Mouse (Mus musculus) adrenal gland, postnatal 4 days (tissue): Measurements from ENCODE around the gene Pde4dip. TPM values are rescaled to one million over a fixed set of nuclear protein-coding genes. Genes with fewer than 3 reads are reported as not detected.
A peak's percentile ranks its signal among the peaks of the same experiment; 100 is the strongest.

Experiments used
- DNase-seq, 2 experiments: peaks; one replicate each; pipeline ENCODE4 v3.0.0; 2021 to 2022; ENCODE audit warnings: low spot score in 2 of 2, mixed read lengths in 2 of 2
- long read RNA-seq, 2 experiments: library from polyadenylated mRNA; stranded (forward); transcript quantifications; one replicate each; pipeline ENCODE4 v2.0.0; 2021
- total RNA-seq, 2 experiments: library from RNA; stranded (reverse); gene quantifications; 2 replicates each; pipeline ENCODE4 v1.2.3; 2021

Pde4dip gene
- total RNA-seq, result 10 to 100 TPM; 43.0 to 64.5 TPM
- long read RNA-seq, experiment 1, partial matches to known transcripts, result 7 of 12 reads
- long read RNA-seq, experiment 1, other reads (novel, unspliced or antisense), result 5 of 12 reads
- long read RNA-seq, experiment 2, full-length matches to known transcripts, result 4 of 25 reads
- long read RNA-seq, experiment 2, partial matches to known transcripts, result 10 of 25 reads
- long read RNA-seq, experiment 2, other reads (novel, unspliced or antisense), result 11 of 25 reads

DNA sequence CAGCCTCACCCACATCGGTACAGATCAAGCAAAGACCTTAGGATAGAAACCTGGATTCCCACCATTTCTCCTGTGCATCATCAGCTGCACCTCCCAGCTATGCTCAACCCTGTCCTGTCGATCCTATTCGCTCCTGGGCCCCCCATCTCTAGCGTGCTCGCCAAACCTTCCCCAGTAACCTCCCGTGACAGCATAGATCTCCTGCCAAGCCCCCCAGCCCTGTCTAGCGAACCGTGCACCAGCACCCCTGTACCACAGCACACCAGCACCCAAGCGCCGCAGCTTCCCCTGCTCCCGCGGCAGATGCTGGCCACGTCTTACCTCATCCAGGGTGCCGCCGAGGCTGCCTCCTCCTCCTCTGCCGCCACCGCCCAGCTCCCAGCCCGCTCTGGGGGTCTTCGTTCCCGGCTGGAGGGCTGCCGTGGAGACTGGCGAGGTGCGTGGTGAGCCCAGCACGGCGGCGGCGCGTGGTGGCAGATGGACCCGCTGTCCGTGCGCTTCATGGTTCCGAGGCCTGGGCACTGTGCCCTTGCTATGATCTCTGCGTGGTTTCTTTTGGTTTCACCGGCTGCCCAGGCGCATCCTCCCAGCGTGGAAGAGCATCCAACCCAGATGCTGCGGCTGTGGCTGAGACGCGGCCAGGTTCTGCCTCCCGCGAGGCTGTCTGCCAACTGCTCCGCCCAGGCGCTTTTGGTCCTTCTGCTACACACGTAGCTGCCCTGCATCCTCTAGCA, at the start of gene Pde4dip:
Gene Pde4dip (minus strand): TSS at position 540 of the 734 bp plus-strand sequence.
- no peak for DNase-seq

DNA sequence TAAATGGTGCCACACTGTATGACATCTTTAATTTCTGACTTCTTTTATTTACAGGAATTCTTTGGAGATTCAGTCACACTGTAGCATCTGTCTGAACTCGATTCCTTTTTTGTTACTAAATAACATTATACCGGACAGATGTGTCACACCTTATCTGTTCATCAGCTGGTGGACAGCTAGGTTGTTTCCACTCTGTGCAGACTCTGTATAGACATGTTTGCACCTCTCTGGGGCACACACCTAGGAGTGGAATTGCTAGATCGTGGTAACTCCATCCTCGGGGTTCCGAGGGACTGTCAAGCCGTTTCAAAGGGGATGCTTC, 49.4 kb upstream of the Pde4dip start:
- no peak for DNase-seq

DNA sequence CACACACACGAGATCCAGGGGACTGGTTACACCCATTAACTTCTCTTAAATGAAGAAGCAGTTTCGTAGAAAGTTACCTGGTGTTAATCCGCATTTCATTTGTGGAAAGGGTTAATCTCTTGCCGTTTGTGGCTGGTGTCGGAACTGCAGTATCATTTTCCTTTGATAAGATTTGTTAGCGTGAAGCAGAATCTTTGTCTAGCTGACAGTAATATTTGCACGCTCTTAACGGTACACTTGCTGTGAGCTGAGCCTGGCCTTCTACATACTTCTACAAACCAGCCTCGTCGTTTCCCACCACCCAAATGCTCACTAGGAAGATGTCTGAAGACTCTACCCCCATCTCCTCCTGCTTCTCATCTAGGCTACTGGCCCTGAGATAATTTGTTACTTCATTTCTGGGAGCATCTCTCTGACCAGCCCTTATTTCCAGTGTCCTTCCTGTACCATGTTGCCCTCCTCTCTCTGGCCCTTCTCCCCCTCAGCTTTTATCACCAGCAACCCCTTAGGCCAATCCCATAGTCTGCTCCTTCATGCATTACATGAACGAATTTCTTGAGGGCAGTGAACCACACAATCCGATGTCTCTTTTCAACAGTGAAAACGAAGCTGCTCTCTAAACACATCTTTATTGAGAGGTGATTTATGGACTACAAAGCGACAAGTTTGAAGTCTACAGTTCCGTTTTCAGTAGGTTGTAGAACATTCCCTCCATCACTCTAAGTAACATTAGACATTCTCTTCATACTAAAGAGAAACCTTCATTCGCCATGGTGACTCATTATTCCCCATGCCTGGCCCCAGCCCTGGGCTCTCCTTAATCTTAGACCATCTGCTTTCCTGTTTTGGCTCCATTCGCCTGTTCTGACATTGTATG, 48.8 kb upstream of the Pde4dip start:
- no peak for DNase-seq

DNA sequence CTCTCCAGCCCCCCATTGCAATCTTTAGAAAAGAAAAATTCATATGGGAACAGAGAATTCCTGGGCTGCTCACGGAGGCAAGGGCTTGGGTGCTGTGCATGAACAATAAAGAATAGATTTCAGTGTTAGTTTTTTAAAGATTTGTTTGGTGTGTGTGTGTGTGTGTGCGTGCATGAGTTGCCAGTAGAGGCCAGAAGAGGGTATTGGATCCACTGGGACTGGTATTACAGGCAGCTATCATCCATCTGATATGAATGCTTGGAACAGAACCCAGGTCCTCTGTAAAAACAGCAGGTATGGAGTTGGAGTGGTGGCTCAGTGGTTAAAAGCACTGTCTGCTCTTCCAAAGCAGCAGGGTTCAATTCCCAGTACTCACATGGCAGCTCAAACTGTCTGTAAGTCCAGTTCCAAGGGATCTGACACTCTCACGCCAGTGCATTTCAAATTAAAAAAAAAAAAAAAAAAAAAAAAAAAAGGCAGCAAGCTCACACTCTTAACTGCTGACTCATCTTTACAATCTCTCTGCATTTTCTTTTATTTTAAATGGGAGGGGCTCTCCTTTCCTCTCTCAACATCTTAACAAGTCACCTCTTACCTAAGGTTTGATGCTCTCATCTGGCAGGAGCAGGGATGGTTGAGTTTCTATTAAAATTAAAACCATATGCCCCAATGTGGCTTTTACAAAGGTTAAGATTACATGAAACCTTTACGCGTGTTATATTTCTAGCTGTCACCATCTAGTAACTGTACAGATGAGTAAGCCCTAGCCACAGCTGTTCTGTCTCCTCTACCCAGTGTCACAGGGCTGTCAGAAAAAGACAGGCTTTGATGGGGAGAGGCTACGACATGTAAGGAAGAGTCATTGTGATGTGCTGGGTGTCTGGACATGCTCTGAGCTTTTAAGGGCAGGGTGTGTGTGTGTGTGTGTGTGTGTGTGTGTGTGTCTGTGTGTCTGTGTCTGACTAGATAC, 46.1 kb upstream of the Pde4dip start:
- no peak for DNase-seq

DNA sequence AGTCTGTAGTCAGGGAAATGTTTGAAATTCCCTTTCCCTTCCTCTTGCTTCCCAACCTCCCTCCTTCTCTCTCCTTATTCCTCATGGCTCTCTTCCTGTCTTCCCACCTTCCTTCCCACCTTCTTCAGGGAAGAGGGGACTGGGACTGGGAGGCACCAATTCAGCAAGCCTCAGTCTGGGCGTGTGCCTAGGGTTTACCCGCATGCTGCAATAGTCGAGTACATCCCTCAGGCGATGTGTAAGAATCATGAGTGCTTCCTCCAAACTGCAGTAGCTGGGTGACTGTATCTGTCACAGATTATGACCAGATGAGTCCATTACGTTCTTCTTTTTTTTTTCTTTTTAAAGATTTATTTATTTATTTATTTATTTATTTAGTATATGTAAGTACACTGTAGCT, 45.3 kb upstream of the Pde4dip start:
- no peak for DNase-seq

DNA sequence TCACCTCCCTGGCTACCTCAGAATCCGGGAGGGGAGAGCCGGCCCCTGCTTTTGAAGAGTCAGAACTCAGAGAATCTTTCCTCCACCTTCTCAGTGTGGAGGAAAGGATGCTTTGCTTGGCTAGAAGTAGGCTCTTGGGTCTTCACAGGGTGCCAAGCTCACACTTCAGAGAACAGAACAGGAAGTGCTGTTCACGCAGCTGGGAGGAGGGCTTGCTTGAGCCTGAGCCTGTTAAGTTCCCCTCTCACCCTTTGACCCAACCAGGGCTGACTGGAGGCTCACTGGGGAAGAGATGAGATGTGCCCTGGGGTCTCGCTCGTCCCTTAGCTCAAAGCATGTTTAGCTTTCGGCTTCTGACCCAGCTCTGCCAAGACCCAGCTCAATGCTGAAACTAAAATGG, 44.7 kb upstream of the Pde4dip start:
- DNase-seq, result no peak

DNA sequence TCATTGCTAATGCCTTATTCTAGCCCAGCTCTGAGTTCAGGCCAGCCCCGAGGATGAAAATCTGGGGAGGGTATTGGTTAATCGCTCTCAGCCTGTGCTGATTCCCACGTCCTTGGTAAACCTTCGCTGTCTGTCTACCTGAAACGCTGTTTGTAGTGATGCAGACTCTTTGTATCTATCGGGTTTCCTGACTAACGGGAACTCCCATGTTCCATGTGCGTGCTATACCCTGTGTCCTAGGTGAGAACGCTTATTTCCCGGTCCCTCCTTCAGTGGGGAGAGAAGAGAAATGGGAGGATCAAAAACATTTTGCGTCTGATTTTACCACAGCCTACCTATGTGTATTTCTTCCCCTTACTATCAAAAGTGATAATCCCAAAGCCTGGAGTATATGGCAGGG, 44.3 kb upstream of the Pde4dip start:
- no peak for DNase-seq

DNA sequence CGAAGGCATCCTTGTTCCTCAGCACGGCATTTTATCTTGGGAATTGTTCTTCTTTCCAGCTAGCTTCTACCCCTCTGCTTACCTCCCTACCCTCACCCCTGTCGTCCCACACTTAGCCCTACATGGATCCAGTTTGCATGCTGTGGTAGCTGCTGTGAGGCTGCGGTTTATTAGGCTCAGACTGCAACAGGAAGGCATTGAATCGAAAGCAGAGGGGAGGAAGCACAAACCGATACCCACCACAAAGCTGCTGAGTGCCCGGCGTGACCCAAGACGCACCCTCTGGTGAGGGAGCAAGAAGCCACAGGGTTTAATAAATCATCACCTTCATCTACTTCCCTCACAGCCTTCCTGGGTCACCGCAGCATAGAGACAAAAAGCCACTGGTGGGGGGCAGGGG, 43.6 kb upstream of the Pde4dip start:
- no peak for DNase-seq

DNA sequence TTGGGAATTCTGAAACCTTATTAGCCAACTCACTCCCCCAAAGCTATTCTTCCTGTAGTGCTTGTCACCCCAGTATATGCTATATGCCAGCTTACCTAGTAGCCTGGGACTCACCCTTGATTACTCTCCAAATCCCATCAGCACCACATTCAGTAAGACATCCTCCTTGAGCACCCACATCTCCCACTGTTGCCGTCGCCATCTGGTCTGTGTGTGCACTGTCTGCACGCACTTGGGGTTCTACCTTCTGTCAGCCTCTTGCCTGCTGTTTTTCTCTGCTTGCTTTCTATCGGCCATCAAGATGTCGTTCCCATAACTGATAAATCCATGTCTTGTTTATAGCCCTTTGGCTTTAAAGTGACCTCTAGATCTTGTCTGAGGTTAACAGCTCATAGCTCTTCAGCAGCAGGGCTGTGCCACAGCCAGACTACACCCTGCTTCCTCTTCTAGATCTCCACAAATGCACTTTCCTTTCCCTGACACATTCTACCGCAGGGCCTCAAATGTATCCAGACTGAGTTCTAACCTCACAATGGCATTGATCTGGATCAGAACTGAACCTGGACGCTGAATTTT, 42.9 kb upstream of the Pde4dip start:
- DNase-seq, result no peak

DNA sequence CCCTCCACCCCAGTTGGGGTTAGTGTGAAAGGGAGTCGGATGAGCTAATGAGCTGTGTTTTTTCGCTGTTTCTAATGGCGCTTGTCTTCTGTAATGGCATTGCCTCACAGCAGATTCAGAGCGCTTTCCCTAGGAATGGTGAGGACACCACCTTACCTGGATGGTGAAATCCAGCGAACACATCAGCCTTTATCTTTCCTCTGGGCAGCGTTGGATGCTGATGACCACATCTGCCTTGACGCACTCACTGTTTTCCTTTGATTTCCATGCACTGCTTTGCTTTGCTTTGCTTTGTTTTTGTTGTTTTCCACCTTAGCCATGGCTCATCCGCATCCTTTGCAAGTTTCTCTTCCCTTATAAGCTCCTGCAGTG, 42.3 kb upstream of the Pde4dip start:
- no peak for DNase-seq

DNA sequence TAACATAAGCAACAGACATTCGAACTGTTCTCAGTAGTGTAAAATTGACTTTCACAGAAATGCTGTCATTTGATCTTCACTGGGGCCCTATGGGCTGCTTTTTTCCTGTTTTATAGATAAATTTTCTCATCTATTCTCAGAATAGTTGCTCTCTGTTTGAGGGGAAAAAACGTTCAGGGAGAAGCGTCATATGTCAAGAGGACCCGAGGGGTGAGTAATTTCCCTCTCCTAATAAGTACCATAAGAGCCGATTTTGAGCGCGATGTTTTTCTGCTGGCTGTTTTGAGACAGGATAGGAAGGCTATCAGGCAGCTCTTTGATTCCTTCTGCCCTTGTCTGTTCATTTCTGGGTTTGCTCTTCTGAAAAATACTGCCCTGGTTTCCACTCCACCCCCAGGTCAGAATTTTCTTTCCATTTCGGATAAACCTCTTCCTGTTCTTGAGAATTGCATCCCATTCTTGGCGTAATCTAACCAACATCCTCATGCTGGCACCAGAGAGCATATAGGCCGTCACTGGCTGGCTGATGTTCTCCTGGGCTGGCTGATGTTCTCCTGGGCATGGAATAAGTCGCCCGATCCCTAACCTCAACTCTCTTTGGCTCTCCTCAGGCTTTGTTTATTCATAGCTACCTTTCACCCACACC, 41.8 kb upstream of the Pde4dip start:
- DNase-seq, result no peak

DNA sequence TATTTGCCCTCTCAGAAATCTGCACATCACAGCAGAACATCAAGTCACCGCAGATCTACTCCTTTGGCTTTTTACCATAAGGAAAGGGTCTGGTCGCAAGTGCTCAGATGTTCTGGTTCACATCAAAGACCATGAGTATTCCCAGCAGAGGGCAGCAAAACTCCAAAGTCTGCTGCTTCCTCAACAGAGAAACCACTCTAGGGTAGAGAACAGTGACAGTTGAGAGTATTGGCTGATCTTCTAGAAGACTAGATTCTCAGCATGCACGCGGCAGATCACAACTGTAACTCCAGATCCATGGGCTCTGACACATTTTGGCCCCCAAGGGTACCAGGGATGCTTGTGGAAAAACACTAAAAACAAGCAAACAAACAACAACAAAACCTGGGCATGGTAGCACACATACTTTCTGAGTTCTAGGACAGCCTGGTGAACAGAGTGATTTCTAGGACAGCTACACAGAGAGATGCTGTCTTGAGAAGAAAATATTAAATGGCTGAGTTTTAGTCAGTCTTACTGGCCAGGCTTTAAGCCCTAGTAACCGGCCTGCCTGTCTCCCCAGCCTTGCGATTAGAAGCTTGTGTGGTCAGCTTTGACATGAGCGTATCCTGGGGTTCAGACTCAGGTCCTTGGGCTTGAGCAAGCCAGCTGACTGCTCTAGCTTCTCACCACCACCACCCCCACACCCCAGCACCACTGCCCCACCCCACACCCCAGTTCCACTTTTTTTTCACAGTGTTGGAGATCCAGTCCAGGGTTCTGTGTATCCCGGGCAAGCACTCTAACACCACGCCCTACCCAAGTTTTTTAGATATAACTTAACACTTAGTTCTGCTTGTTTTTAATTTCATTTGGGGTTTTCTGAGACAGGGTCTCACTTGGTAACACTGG, 40.7 kb upstream of the Pde4dip start:
- DNase-seq, result peak; percentile 18 to 66

DNA sequence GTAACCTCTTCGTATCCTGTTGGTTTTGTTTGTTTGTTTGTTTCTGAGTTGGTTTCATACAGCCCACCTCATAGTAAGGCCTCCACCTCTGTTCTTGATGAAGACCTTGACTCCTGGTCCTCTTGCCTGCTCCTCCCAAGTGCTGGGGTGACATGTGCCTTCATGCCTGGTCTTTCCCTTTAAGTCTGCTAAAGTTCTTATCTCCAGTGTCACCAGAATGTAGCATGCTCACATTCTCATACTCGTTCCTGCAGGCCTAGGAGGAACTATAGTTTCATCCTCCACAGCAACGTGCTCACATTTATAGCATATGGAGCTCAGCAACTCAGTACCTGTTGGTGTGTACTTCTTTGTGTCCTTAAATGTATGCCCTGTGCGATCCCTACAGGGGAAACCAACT, 38.8 kb upstream of the Pde4dip start:
- no peak for DNase-seq

DNA sequence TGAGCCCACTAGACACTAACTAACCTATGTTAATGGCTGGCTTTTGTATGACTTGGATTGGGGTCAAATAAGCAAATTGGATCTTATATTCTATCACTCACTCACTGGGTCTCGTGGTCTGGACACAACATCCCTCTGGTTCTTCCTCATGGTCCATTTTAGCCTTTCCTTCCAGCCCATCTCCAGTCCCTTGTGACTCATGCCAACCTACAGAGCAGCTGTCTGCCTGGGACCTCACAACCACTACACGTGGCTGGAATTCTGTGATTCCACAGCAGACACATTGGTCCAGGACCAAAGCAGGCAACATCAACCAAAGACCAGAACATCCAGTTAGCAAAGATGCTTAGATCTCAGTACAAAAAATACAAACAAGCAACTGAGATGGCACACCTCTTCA, 36.7 kb upstream of the Pde4dip start:
- no peak for DNase-seq

DNA sequence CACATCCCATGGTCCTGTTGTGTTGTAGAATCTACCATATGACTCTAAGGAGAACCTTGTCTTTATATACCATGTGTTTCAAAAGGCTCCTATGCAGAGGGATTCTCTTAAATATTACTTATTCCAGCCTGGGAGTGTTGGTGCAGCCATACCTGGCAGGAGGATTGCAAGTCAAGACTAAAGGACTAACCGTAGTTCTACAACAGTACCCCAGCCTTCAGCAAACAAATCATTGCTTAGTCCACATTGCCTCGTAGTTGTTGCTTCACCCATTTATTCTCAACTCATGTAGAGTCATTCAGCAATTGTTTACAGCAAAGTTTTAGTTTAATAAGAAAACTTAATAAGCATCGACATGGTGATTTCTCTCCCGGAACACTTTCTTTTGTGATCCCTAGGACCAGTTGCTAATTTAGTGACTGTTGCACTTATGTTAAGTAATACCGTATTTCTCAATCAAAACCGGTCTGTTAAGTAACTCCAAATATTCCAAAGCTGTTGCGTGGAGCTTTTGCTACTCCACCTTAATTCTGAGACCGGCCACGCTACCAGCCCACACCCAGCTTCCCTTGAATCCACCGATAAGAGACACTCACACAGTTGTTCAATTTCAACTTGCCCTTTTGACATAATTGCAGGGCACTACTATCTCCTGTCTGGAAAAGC, 30.5 kb upstream of the Pde4dip start:
- DNase-seq, result no peak

DNA sequence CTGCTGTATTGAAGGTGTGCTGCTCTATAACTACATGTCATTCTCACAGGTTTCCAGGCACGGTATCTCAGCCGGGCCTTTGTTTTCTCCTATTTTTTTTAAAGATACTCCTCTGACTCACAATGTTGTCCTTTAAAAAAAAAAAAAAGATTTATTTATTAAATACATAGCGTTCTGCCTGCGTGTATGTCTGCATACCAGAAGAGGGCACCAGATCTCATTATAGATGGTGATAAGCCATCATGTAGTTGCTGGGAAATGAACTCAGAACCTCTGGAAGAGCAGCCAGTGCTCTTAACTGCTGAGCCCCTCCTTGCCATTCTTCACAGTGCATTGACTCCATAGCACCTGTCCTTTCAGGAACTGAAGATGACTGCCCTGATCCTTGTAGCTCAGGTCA, 26.6 kb upstream of the Pde4dip start:
- DNase-seq, result no peak

DNA sequence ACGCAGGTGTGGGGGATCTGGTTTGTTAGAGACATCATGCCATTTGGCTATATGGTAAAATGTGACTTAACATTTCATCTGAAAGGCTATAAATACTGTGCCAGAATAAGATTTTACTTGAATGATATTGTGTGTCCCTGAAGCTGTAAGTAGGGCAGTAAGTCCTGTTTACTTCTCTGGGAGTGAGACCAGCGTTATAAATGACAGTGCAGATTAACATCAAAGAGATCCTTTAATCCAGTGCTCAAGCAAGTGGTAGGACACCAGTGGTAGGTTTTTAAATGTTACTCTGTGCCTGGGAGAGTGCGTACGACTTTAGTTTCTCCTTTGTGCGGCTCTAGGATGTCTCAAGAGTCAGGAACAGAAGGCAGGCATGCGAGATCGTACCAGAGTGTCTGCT, 22.6 kb upstream of the Pde4dip start:
- DNase-seq, result no peak

DNA sequence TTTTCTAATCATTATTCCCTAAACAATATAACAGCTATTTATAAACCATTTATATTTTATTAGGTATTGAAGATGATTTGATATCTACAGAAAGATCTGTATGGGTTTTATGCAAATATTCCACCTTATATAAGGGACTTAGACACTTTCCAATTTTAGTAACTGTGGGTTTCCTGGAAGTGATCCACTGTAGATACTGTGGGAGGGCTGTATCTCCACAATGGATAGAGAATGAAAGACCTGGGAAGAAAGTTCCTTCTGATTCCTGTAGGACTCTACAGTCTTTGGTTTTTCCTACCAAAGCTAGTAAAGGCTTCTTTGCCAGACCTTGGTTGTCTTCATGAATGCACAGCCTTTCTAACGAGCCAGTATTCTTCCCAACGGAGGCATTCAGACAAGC, 21.2 kb upstream of the Pde4dip start:
- no peak for DNase-seq

DNA sequence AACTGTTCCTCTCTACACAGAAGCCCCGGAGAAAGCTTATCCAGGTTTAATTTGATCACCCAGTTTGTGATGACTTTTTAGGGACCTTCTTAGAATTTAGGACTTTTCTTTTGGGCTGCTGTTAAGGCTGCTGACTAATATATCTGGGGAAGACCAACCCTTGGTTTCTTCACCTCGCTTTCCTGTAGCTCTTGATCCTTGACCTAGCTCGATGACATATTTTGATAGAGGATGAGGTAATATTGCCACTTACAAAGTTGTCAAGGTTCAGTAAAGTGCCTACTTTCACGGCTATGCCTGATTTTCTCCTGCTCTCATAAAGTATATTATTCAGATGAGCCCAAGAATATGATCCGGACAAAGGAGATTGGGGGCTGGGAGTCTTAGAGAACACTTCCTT, 13.1 kb upstream of the Pde4dip start:
- no peak for DNase-seq
